Mouse (Mus musculus): Measurements from ENCODE around the gene St5.

DNA sequence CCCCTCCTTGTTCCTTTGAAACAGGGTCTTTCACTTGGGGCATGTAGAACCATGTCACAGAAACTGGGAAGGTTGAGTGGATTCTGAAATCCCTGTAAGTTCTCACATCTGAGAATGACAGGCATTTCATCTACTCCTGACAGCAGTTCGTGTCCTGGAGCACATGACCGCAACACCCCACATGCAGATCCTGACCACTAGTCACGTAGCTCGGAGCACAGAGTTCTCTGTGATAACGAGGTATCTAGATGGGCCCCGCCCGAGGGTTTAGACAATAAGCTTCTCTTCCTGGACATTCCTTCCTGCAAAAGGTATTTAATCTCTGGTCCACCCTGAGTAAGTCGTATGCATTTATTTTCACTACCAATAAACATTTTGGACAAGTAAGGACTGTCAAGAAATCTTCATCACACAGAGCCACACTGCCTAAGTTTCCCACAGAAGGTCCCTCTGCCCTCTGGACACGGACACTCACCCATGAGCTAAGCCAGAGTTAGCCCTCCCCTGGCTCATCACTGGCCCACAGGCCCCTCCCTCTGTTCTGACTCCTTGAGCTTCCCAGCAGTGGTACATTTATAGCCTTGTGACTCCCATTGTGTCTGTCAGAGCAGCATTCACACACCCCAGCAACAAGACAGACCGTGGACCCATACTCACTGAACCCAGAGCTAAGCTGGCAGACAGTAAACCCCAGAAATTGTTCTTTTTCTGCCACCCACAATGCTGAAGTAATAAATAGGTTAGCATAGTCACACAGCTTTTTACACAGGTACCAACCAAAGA is 54.4 kb downstream of the St5 start:
- TF ChIP-seq CTCF (IDR thresholded peaks at IDR 0.05; ENCODE audit: control insufficient read depth, insufficient read depth, insufficient replicate concordance, low read depth, low read length) (no peak), POLR2A (IDR thresholded peaks at IDR 0.05; ENCODE audit: control insufficient read depth, low read depth, low read length) (no peak)
